Mouse (Mus musculus): ENCODE measurements at regions not wholly inside any gene's neighbourhood (a gene's known extent, or its start where the extent isn't known, plus 50 kb on each side); places are given as distances from the start of the nearest gene placed in this dataset.

- no peak for DNase-seq (ENCODE audit: low read depth, low spot score)
These were observed 94.5 kb downstream of the Cldn17 start for GRCm38 (mm10) chr16:88412287-88412686.

- no peak for DNase-seq (ENCODE audit: low read depth, low spot score)
These were observed 98.6 kb downstream of the Cldn17 start for GRCm38 (mm10) chr16:88408144-88408543.

- DNase-seq (ENCODE audit: low read depth, low spot score), result no peak
These were observed 102.4 kb downstream of the Cldn17 start for GRCm38 (mm10) chr16:88404331-88404730.

- DNase-seq (ENCODE audit: low read depth, low spot score), result no peak
These were observed 106.9 kb downstream of the Cldn17 start for GRCm38 (mm10) chr16:88399881-88400280.

- DNase-seq (ENCODE audit: low read depth, low spot score), result no peak
These were observed 102.7 kb upstream of the Grik1 start for GRCm38 (mm10) chr16:88392764-88393163.

GRCm38 (mm10) chr16:88381605-88382279 is 91.7 kb upstream of the Grik1 start:
- peak; percentile 19 for DNase-seq (ENCODE audit: low read depth, low spot score)

GRCm38 (mm10) chr16:88375622-88376021 is 85.6 kb upstream of the Grik1 start:
- DNase-seq (ENCODE audit: low read depth, low spot score), result no peak

- DNase-seq (ENCODE audit: low read depth, low spot score), result no peak
These were observed 84.5 kb upstream of the Grik1 start for GRCm38 (mm10) chr16:88374612-88375011.

- peak; percentile 77 for DNase-seq (ENCODE audit: low read depth, low spot score)
These were observed 82.0 kb upstream of the Grik1 start for GRCm38 (mm10) chr16:88372034-88372433.

- no peak for DNase-seq (ENCODE audit: low read depth, low spot score)
These were observed 78.1 kb upstream of the Grik1 start for GRCm38 (mm10) chr16:88368146-88368545.

- DNase-seq (ENCODE audit: low read depth, low spot score), result no peak
These were observed 77.1 kb upstream of the Grik1 start for GRCm38 (mm10) chr16:88367162-88367561.

GRCm38 (mm10) chr16:88360081-88360480 is 70.0 kb upstream of the Grik1 start:
- DNase-seq (ENCODE audit: low read depth, low spot score), result no peak

All from R1 (cell line).